Mouse (Mus musculus): Measurements from ENCODE around the gene Rab23.

The Rab23 gene

DNA sequence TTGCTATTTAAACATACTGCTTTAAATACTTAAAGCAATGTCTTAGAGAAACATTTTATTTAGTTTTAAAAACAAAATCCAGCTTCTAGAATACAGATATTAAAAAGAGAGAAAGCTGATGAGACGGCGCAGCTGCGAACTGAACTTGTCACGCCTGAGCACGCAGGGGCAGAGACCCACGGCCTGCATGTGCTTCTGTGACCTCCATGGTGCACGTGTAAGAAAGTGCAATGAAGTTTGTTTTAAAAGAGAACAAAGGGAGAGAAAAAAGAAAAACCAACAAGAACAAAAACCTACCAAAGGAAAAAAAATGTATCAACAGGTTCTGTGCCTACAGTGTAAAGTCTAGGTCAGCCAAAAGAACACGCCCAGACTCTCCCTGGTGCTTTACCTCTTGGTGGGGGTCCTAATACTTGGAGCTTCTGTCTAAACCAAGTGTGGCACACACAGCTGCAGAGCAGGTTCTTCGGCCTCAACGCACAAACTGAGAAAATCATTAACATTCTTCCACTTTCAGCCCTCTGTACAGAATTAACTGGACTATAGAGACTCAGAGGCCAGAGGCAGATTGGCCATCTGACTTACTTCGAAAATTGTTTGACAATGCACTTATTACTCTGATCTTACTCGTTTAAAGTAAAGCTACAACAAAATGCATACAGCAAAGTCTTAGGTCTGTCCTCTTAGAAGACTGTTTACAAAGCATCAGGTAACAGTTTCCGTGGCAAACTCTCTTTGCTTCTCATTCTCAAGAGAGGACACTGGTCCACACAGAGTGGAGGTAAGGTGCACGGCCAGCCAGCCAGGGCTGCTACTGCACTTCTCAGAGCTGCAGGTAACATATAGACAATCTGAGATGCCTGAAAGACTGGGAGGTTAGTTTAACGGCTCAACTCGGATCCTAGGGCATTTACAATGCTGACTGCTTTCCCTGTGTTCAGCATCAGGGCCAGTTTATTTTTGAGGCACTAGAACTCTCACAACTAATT lies 47.1 kb downstream of the Rab23 start:
- DNase-seq (ENCODE audit: low read depth, low spot score) = no peak

DNA sequence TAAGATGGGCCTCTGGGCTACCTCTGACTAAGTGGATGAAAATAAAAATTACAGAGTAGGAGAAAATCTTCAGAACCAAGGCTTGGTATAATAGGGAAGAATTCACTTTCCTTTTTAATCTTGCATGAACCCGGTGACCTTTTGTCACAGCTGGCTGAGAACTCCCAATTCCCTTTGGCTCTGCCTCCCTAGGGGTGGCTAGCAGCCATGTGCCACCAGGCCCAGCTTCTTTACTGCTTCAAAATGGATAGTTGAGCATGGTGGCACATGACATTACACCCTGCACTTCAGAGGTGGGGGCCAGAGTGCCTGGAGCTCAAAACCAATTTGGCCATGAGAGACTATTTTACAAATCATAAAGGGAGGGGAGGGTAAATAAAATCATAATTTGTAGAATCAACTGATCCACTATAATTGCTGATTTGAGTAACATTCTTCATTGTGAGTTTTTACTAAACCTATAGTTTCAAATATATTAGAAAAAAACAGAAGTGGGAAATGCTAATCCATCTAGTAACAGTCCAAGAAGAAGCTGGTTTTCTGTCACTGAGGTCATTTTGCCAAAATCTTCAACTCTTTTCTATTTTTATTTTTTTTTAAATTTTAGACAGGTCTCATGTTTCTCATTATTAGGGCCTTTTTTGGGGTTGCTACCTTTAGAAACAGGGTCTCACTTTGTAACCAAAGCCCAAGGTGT lies 48.6 kb downstream of the Rab23 start:
- DNase-seq (ENCODE audit: low read depth, low spot score) = no peak

DNA sequence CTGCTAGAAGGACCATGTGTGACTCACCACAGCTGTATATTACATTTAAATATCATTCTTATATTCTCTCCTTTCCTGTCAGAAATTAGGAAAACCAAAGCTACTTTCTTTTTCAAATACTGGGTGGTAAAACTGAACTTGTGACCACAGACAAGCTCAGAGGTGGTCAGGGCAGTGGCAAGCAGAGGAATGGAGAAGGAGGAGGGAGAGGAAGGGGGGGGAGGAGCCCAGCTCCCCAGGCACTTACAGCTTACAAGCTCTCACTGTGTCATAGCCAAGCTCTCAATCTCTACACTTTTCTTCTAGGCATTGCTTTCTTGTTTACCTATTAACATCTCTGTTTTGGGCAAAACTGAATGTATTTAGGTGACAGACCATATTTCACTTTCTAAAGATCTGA lies 49.1 kb downstream of the Rab23 start:
- no peak for DNase-seq (ENCODE audit: low read depth, low spot score)

DNA sequence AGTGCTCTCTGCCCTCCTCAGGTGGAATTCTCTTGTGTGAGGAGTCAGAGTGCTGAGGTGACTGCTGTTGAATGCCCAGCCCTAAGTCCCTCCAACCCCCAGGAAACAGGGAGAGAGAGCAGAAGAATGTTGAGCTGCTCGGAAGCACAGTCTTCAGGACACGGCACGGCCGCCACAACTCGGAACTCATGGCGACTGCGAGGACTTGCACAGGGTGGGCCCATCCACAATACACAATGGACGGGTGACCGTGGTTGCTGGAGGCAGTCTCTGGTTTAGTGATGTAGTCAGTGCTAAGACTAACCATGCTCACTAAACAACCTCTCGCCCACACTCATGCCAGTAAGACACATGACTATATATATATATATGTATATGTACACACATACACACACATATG lies 51.9 kb downstream of the Rab23 start:
- DNase-seq (ENCODE audit: low read depth, low spot score) = no peak

DNA sequence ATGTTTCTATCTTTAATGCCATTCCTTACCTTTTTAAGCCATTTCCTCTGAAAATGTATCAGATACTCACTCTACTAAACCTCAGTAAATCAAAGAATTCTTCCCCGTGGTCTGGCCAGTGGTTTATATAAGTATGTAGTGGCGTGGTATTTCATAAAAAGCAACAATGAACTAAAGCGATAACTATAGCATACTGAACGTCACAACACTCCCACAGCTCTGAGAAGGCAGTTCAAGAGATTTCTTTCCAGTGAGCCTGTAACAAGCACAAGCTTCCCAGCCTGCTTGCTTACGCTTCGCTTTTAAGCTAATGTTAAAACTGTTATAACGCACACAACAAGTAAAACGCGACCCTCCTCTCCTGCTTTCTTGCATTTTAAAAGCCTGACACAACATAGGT lies 52.4 kb downstream of the Rab23 start:
- no peak for DNase-seq (ENCODE audit: low read depth, low spot score)

DNA sequence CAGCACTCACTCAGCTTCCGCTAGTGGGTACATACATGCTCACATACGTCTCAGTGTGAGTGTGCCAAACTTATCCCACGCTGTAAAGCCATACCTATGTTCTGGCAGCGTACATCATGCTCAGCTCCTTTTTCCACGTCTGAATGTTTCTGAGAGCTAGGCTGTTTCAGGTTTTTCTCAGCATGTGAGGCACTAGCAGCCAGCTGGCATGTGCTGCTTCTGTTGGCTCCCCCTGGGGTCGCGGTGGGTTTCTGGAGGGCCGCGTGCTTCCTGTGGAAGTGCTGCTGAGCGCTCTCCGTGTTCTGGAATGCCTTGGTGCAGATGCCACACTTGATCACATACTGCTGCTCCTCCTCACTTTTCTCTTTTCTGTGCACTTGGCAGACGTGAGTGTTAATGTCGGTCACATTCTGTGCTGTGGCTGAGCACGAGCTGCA lies 56.5 kb downstream of the Rab23 start:
- DNase-seq (ENCODE audit: low read depth, low spot score) = no peak

DNA sequence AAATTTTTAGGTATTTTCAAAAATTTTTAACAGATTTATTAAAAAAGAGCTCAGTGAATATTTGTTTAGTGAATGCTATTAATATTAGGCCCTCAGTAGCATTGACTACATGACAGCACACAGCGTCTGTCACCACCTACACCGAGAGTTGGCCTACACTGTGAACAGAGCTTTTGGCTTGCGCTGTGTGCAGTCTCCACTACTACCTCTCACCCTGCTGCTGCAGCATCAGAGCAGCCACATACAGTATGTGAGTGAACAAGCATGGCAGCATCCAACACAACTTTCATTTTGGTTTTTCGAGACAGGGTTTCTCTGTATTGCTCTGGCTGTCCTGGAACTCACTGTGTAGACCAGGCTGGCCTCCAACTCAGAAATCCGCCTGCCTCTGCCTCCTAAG lies 64.9 kb downstream of the Rab23 start:
- DNase-seq (ENCODE audit: low read depth, low spot score) = no peak

DNA sequence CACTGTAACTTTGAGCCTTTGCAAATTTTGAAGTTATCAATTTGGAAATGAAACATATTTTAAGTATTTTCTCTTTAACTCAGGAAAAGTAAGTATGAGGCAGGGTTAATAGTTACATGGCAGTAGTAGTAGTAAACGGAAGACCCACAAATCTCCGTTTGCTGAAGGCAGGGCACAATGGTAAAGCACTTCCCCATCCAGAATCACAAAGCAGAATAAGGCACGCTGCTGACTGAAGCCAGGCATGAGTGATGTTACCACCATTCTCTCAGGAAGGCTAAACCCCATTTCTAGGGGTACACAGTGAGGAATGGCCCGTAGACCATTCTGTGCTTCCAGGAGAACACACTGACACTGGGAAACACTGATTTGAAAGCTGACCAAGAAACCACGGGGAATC lies 68.4 kb downstream of the Rab23 start:
- DNase-seq (ENCODE audit: low read depth, low spot score) = no peak

DNA sequence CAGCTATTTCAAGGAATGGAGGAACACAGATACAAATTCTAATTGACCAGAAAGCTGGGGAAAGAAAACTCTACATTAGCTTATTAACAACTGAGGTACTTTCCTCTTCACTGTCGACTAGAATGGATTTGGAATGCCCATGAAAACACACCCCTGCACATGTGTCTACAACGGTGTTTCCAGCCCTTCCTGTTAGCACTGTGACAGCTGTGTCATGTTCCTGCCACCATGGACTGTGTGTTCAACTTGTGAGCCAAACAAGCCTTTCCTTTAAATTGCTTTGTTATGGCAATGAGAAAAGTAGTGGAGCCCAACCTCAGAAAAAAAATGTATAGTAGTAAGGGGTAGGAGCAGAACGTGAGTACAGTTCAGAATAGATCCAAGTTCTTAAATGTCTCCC lies 68.8 kb downstream of the Rab23 start:
- DNase-seq (ENCODE audit: low read depth, low spot score) = no peak
